Mouse (Mus musculus) lung, adult 2 months (tissue): ENCODE measurements around the gene Neto2. TPM values are rescaled to one million over a fixed set of nuclear protein-coding genes. Genes with fewer than 3 reads are reported as not detected.

ENCODE experiments used
- DNase-seq: peaks from one replicate; pipeline ENCODE4 v3.0.0; 2022
- H3K4me1 ChIP-seq: fragments of 200-500 bp; 2 replicates; pipeline ENCODE4 v1.6.1; 2011; ENCODE audit warnings: low read length; ENCODE audit not compliant: control insufficient read depth, insufficient read depth
- H3K4me3 ChIP-seq: fragments of 200-500 bp; replicated peaks from 2 replicates; pipeline ENCODE3; 2011; ENCODE audit warnings: low read depth, mild to moderate bottlenecking, control low read depth, low read length; ENCODE audit errors: extremely low read depth
- CTCF ChIP-seq: fragments of 200-500 bp; IDR thresholded peaks from 2 replicates; pipeline ENCODE4 v1.5.1; 2011; ENCODE audit warnings: mild to moderate bottlenecking, low read length, control low read depth; ENCODE audit not compliant: insufficient read depth
- POLR2A ChIP-seq: fragments of 200-500 bp; IDR thresholded peaks from 2 replicates; pipeline ENCODE4 v1.6.1; 2011; ENCODE audit warnings: low read depth, mild to moderate bottlenecking, control low read depth, low read length, borderline replicate concordance; ENCODE audit errors: extremely low read depth
- WGBS: fragments of 180-500 bp; shearing (Covaris S2); methylation state at CpG from one replicate; pipeline ENCODE4 v1.1.7; 2018; 5-methylcytosine and 5-hydroxymethylcytosine counted together
- polyA plus RNA-seq: library from polyadenylated mRNA; depleted of rRNA; stranded (reverse); fragments of >200 nt; gene quantifications from 2 replicates; pipeline ENCODE4 v1.2.3, GENCODE M21; 2012; rRNA removed

Gene Neto2
- polyA plus RNA-seq, result 0.42 and 0.67 TPM in 2 replicates

GRCm38 (mm10) chr8:85700751-85701351 lies at the start of gene Neto2:
Gene Neto2 (minus strand): TSS chr8:85700924.
- Histone ChIP-seq H3K4me3 (peak within 1 kb of the TSS; percentile 56), H3K4me1 (no peaks in the 10 kb centered on the region)
- peak; percentile 48 for DNase-seq
- 4% methylated on average over 65 of the region's 65 CpGs for WGBS
- TF ChIP-seq POLR2A, result no peak
- TF ChIP-seq CTCF, result no peak

- 95% methylated on average over 2 of the region's 2 CpGs for WGBS
- no peak for TF ChIP-seq POLR2A
- no peak for TF ChIP-seq CTCF
- no peak for DNase-seq
These were observed 44.3 kb upstream of the Neto2 start for GRCm38 (mm10) chr8:85745053-85745452.

GRCm38 (mm10) chr8:85730545-85730944 lies 29.8 kb upstream of the Neto2 start:
- TF ChIP-seq POLR2A, result no peak
- no peak for TF ChIP-seq CTCF
- no peak overlapping the region for H3K4me3 ChIP-seq
- no peak for DNase-seq
- WGBS, result 78% methylated on average over 3 of the region's 3 CpGs
- H3K4me1 ChIP-seq, result no peaks in the 10 kb centered on the region

More at GRCm38 (mm10) chr8:85745053-85745452, 44.3 kb upstream of the Neto2 start:
- H3K4me3 ChIP-seq, result no peak overlapping the region
- H3K4me1 ChIP-seq, result no peaks in the 10 kb centered on the region

GRCm38 (mm10) chr8:85717271-85717670 lies 16.5 kb upstream of the Neto2 start:
- TF ChIP-seq CTCF (no peak), POLR2A (no peak)
- H3K4me1 ChIP-seq, result no peaks in the 10 kb centered on the region
- no peak for DNase-seq
- WGBS, result 83% methylated on average over 5 of the region's 5 CpGs
- no peak overlapping the region for H3K4me3 ChIP-seq

- Histone ChIP-seq H3K4me1 (no peaks in the 10 kb centered on the region), H3K4me3 (no peak overlapping the region)
- WGBS, result 93% methylated on average over 4 of the region's 4 CpGs
- no peak for DNase-seq
- no peak for TF ChIP-seq POLR2A
- no peak for TF ChIP-seq CTCF
These were observed 16.0 kb upstream of the Neto2 start for GRCm38 (mm10) chr8:85716696-85717095.

GRCm38 (mm10) chr8:85706988-85707387 lies 6.3 kb upstream of the Neto2 start:
- Histone ChIP-seq H3K4me1 (no peaks in the 10 kb centered on the region), H3K4me3 (no peak overlapping the region)
- no peak for TF ChIP-seq POLR2A
- no peak for TF ChIP-seq CTCF
- no peak for DNase-seq
- 75% methylated on average over 2 of the region's 2 CpGs for WGBS

GRCm38 (mm10) chr8:85700101-85700750 lies 498 bp downstream of the Neto2 start:
- under 1% methylated on average over 84 of the region's 84 CpGs for WGBS
- DNase-seq, result peak; percentile 24
- TF ChIP-seq POLR2A (no peak), CTCF (0 out of 2 replicates have a peak, but pooled peaks have one; percentile 7)
- Histone ChIP-seq H3K4me1 (no peaks in the 10 kb centered on the region), H3K4me3 (peak overlapping the region; percentile 43)

GRCm38 (mm10) chr8:85699051-85699450 lies 1.7 kb downstream of the Neto2 start:
- TF ChIP-seq CTCF, result peak; percentile 96
- TF ChIP-seq POLR2A, result no peak
- peak; percentile 63 for DNase-seq
- 2% methylated on average over 6 of the region's 6 CpGs for WGBS

GRCm38 (mm10) chr8:85665146-85665545 lies 35.6 kb downstream of the Neto2 start:
- no peak for DNase-seq
- Histone ChIP-seq H3K4me3 (no peak overlapping the region), H3K4me1 (no peaks in the 10 kb centered on the region)
- TF ChIP-seq CTCF (no peak), POLR2A (no peak)

More at GRCm38 (mm10) chr8:85699051-85699450, 1.7 kb downstream of the Neto2 start:
- H3K4me3 ChIP-seq, result peak overlapping the region; percentile 23
- H3K4me1 ChIP-seq, result no peaks in the 10 kb centered on the region

GRCm38 (mm10) chr8:85661995-85662394 lies 38.7 kb downstream of the Neto2 start:
- H3K4me3 ChIP-seq, result no peak overlapping the region
- no peaks in the 10 kb centered on the region for H3K4me1 ChIP-seq
- TF ChIP-seq POLR2A, result no peak
- peak; percentile 28; the same call in 1 of the 2 replicates for TF ChIP-seq CTCF
- 54% methylated on average over 5 of the region's 5 CpGs for WGBS
- peak; percentile 47 for DNase-seq
